Mouse (Mus musculus) CH12.LX (cell line): ENCODE measurements at regions not wholly inside any gene's neighbourhood (a gene's known extent, or its start where the extent isn't known, plus 50 kb on each side); places are given as distances from the start of the nearest gene placed in this dataset.

Experiments used
- CHD2 ChIP-seq: IDR thresholded peaks from 2 replicates; pipeline ENCODE4 v1.6.1; 2011; ENCODE audit warnings: low read length, improper control_type of control experiment
- CTCF ChIP-seq, 2 experiments: IDR thresholded peaks in 1 of 2; conservative IDR thresholded peaks in 1 of 2; 2 replicates each; pipeline ENCODE4 v1.5.1; 2011 to 2012; ENCODE audit warnings: low read depth in 2 of 2, low read length in 2 of 2, improper control_type of control experiment in 1 of 2, inconsistent platforms in 1 of 2, mild to moderate bottlenecking in 1 of 2, moderate library complexity in 1 of 2
- E2F4 ChIP-seq: IDR thresholded peaks from 2 replicates; pipeline ENCODE4 v1.6.1; 2011; ENCODE audit warnings: low read depth, low read length, improper control_type of control experiment; ENCODE audit not compliant: insufficient replicate concordance
- ELF1 ChIP-seq: IDR thresholded peaks from 2 replicates; pipeline ENCODE4 v1.6.1; 2014; ENCODE audit warnings: low read depth, mild to moderate bottlenecking, inconsistent platforms, low read length, improper control_type of control experiment
- EP300 ChIP-seq: IDR thresholded peaks from 2 replicates; pipeline ENCODE4 v1.6.1; 2011; ENCODE audit warnings: low read length, improper control_type of control experiment
- ETS1 ChIP-seq: conservative IDR thresholded peaks from 2 replicates; pipeline ENCODE4 v1.6.1; 2012; ENCODE audit warnings: low read depth, mild to moderate bottlenecking, inconsistent platforms, low read length, improper control_type of control experiment, moderate library complexity
- MAZ ChIP-seq: IDR thresholded peaks from 2 replicates; pipeline ENCODE4 v1.6.1; 2012; ENCODE audit warnings: low read depth, mild to moderate bottlenecking, inconsistent platforms, low read length, improper control_type of control experiment, moderate library complexity
- NELFE ChIP-seq: IDR thresholded peaks from 2 replicates; pipeline ENCODE4 v1.6.1; 2011; ENCODE audit warnings: low read depth, low read length, improper control_type of control experiment
- POLR2A ChIP-seq: IDR thresholded peaks from 2 replicates; pipeline ENCODE4 v1.6.1; 2011; ENCODE audit warnings: low read depth, mild to moderate bottlenecking, improper control_type of control experiment, low read length
- UBTF ChIP-seq: IDR thresholded peaks from 2 replicates; pipeline ENCODE4 v1.6.1; 2012; ENCODE audit warnings: low read depth, mild to moderate bottlenecking, inconsistent platforms, low read length, improper control_type of control experiment, moderate library complexity
- USF1 ChIP-seq: IDR thresholded peaks from 2 replicates; pipeline ENCODE4 v1.6.1; 2014; ENCODE audit warnings: low read depth, mild to moderate bottlenecking, inconsistent platforms, low read length, improper control_type of control experiment
- USF2 ChIP-seq: conservative IDR thresholded peaks from 2 replicates; pipeline ENCODE4 v1.6.1; 2011; ENCODE audit warnings: low read depth, low read length, improper control_type of control experiment
- ZC3H11A ChIP-seq: IDR thresholded peaks from 2 replicates; pipeline ENCODE4 v1.6.1; 2012; ENCODE audit warnings: low read depth, mild to moderate bottlenecking, inconsistent platforms, low read length, improper control_type of control experiment
- ZMIZ1 ChIP-seq: IDR thresholded peaks from 2 replicates; pipeline ENCODE4 v1.6.1; 2012; ENCODE audit warnings: low read depth, mild to moderate bottlenecking, inconsistent platforms, low read length, improper control_type of control experiment

GRCm38 (mm10) chrX:105391029-105391428 lies 108.5 kb upstream of the Cypt2 start:
- TF ChIP-seq UBTF (no peak), CHD2 (no peak), ELF1 (no peak), CTCF (conservative IDR thresholded peaks at IDR 0.05 in 1 of 2, IDR thresholded peaks at IDR 0.05 in 1 of 2; ENCODE audit: low read depth in 2 of 2, low read length in 2 of 2) (no peak), ZMIZ1 (no peak), EP300 (no peak), POLR2A (no peak), E2F4 (no peak), MAZ (no peak), ZC3H11A (no peak), NELFE (no peak), USF2 (no peak), USF1 (no peak), ETS1 (no peak)
